Mouse (Mus musculus): Measurements from ENCODE around the gene Sgpl1.

GRCm38 (mm10) chr10:61155611-61156010, 8.1 kb upstream of the Sgpl1 start:
- TF ChIP-seq CTCF (IDR thresholded peaks at IDR 0.05; ENCODE audit: control insufficient read depth, insufficient read depth, insufficient read length), result no peak
- TF ChIP-seq USF1 (IDR thresholded peaks at IDR 0.05; ENCODE audit: low read depth), result no peak

Measured in C2C12 (cell line).